Mouse (Mus musculus) lung, adult 2 months (tissue): ENCODE measurements around the gene Psmd1.
"Not testable (repeated sequence)": the region's sequence is repeated elsewhere in the genome, so short reads cannot be mapped to it uniquely, and the experiment has no call there.

Experiments
- CTCF ChIP-seq: fragments of 200-500 bp; IDR thresholded peaks from 2 replicates; pipeline ENCODE4 v1.5.1; 2011; ENCODE audit warnings: mild to moderate bottlenecking, low read length, control low read depth; ENCODE audit not compliant: insufficient read depth
- POLR2A ChIP-seq: fragments of 200-500 bp; IDR thresholded peaks from 2 replicates; pipeline ENCODE4 v1.6.1; 2011; ENCODE audit warnings: low read depth, mild to moderate bottlenecking, control low read depth, low read length, borderline replicate concordance; ENCODE audit errors: extremely low read depth

DNA sequence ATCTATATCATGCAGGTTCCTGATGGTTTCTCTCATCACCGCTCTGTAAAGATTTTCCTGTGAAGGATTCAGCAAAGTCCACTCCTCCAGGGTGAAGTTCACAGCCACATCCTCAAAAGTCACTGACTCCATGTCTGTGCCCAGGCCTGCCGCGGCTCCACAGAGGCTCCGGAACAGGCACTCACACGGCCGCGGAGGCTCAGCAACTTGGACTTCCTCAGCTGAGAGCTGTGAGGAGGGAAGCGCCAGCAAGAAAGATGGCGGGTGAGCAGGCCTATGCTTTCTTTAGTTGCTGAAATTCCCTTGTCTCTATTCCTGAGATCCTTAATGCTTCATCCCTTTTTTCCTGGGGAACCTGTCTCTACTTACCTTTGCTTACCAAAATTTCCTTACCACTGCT, 48.4 kb upstream of the Psmd1 start:
- TF ChIP-seq POLR2A, CTCF: not testable (repeated sequence)
